Mouse (Mus musculus): ENCODE data around the gene Senp3. TPM values are rescaled to one million over a fixed set of nuclear protein-coding genes. Genes with fewer than 3 reads are reported as not detected.

Gene Senp3
- 128 and 137 TPM in 2 replicates for polyA plus RNA-seq (2012; ENCODE audit: low replicate concordance)

GRCm38 (mm10) chr11:69681314-69682208, at the start of gene Senp3:
Senp3 (minus strand) TSS chr11:69682084.

GRCm38 (mm10) chr11:69695361-69696181, 13.7 kb upstream of the Senp3 start, which contains the start of the genes Tnfsf12 and Tnfsfm13:
Tnfsf12 (minus strand) TSS chr11:69695849.
Tnfsfm13 (minus strand) TSS chr11:69696098.

DNA sequence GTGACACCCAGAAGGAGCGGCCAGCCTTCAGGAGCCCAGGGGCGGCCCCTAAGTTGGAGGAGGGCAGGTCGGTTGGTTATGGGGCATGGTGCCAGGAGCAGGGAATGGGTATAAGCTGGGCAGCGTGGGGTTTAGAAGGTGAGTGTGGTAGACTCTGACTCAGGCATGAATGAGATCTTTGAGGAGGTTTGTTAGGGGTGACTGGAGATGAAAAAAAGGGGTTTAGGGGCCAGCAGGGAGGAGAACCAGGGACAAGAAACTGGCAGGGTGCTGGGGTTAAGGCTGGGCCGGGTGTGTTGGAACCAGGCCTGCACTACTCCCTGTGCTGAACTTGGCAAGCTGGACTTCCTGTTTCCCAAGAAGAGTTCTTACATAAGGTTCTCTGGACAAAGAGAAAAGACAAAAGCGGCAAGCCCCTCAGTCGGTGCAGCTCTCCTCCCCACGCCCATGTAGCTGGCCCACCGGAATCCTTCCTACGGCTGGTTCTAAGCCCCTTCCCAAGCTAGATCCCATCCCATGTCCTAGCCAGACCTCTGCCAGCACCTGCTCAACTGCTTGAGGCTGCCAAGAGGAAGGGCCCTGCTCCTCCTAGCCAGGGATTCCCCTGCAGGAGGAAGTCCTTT, 3.8 kb upstream of the Senp3 start, which contains the start of gene Tnfsf13:
TSS of gene Tnfsf13 (minus strand) at position 259 of the 623 bp plus-strand sequence.

DNA sequence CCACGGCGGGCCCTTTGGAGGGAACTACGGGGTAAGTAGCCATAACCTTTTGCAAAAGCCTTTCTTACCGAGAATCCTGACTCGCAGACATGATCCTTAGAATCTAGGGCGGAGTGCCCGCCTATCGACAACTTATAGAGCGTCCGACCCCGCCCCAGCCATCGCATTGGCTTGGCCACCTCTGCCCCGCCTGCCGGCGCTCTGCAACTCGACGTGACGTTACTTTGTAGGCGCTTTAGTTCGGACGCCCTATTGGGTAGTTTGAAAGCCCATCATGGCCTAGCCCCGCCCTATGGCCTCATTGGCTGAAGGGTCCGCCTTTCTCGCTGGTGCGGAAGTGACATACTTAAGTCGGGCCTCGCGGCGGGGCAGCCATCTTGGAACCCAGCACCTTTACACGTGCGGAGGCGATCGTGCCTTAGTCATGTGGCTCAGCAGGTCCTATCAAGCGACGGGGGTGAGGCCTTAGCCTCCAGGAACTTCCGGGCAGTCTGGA, 9.6 kb downstream of the Senp3 start, which contains the start of gene Eif4a1:
TSS of gene Eif4a1 (minus strand) at position 213 of the 496 bp plus-strand sequence.

GRCm38 (mm10) chr11:69665961-69666664, 15.8 kb downstream of the Senp3 start, which contains the start of gene Cd68:
Cd68 (minus strand) TSS chr11:69666153.

GRCm38 (mm10) chr11:69662213-69662966, 19.5 kb downstream of the Senp3 start, which contains the start of gene Mpdu1:
Mpdu1 (minus strand) TSS chr11:69662642.

GRCm38 (mm10) chr11:69655264-69656064, 26.4 kb downstream of the Senp3 start, which contains the start of gene Sox15:
Sox15 (plus strand) TSS chr11:69655314.

GRCm38 (mm10) chr11:69632284-69633089, 49.4 kb downstream of the Senp3 start, which contains the start of gene Fxr2:
Fxr2 (plus strand) TSS chr11:69632990.

Other genes with a start within 250 kb of the Senp3 start
- 0.02 and 0.19 TPM in 2 replicates for gene Dnah2, start 133.0 kb downstream of the Senp3 start, polyA plus RNA-seq (2012; ENCODE audit: low replicate concordance)
- gene Efnb3, start 121.9 kb downstream of the Senp3 start, polyA plus RNA-seq (2012; ENCODE audit: low replicate concordance) = 1.6 and 2.7 TPM in 2 replicates
- 6.9 and 45.7 TPM in 2 replicates for gene Wrap53, start 101.8 kb downstream of the Senp3 start, polyA plus RNA-seq (2012; ENCODE audit: low replicate concordance)
- gene Trp53, start 101.7 kb downstream of the Senp3 start, polyA plus RNA-seq (2012; ENCODE audit: low replicate concordance) = 119 and 129 TPM in 2 replicates
- 171 and 259 TPM in 2 replicates for gene Atp1b2, start 76.1 kb downstream of the Senp3 start, polyA plus RNA-seq (2012; ENCODE audit: low replicate concordance)
- gene Shbg, start 64.2 kb downstream of the Senp3 start, polyA plus RNA-seq (2012; ENCODE audit: low replicate concordance) = not detected in 2 replicates
- not detected in 2 replicates for gene Sat2, start 60.1 kb downstream of the Senp3 start, polyA plus RNA-seq (2012; ENCODE audit: low replicate concordance)
- 91.8 and 97.5 TPM in 2 replicates for gene Fxr2, start 49.1 kb downstream of the Senp3 start, polyA plus RNA-seq (2012; ENCODE audit: low replicate concordance)
- 0.44 TPM in 1 of 2 replicates, not detected in the other for gene Sox15, start 26.8 kb downstream of the Senp3 start, polyA plus RNA-seq (2012; ENCODE audit: low replicate concordance)
- gene Mpdu1, start 19.4 kb downstream of the Senp3 start, polyA plus RNA-seq (2012; ENCODE audit: low replicate concordance) = 24.1 and 29.9 TPM in 2 replicates
- 26.6 and 82.4 TPM in 2 replicates for gene Cd68, start 15.9 kb downstream of the Senp3 start, polyA plus RNA-seq (2012; ENCODE audit: low replicate concordance)
- gene Eif4a1, start 9.7 kb downstream of the Senp3 start, polyA plus RNA-seq (2012; ENCODE audit: low replicate concordance) = 226 and 408 TPM in 2 replicates
- gene Tnfsf13, start 3.7 kb upstream of the Senp3 start, polyA plus RNA-seq (2012; ENCODE audit: low replicate concordance) = 2.3 and 5.0 TPM in 2 replicates
- 9.0 and 9.7 TPM in 2 replicates for gene Tnfsf12, start 13.8 kb upstream of the Senp3 start, polyA plus RNA-seq (2012; ENCODE audit: low replicate concordance)
- 6.6 and 8.1 TPM in 2 replicates for gene Tnfsfm13, start 14.0 kb upstream of the Senp3 start, polyA plus RNA-seq (2012; ENCODE audit: low replicate concordance)
- gene Polr2a, start 76.6 kb upstream of the Senp3 start, polyA plus RNA-seq (2012; ENCODE audit: low replicate concordance) = 92.9 and 194 TPM in 2 replicates
- not detected in 2 replicates for gene Slc35g3, start 79.9 kb upstream of the Senp3 start, polyA plus RNA-seq (2012; ENCODE audit: low replicate concordance)
- 38.9 and 47.4 TPM in 2 replicates for gene Zbtb4, start 83.8 kb upstream of the Senp3 start, polyA plus RNA-seq (2012; ENCODE audit: low replicate concordance)
- 0.18 and 0.20 TPM in 2 replicates for gene Chrnb1, start 113.9 kb upstream of the Senp3 start, polyA plus RNA-seq (2012; ENCODE audit: low replicate concordance)
- gene Fgf11, start 119.8 kb upstream of the Senp3 start, polyA plus RNA-seq (2012; ENCODE audit: low replicate concordance) = 0.07 and 0.47 TPM in 2 replicates
- gene Tmem102, start 123.5 kb upstream of the Senp3 start, polyA plus RNA-seq (2012; ENCODE audit: low replicate concordance) = not detected in 2 replicates
- gene Gm39566, start 133.2 kb upstream of the Senp3 start, polyA plus RNA-seq (2012; ENCODE audit: low replicate concordance) = 0.07 TPM in 1 of 2 replicates, not detected in the other
- not detected in 2 replicates for gene Spem2, start 136.4 kb upstream of the Senp3 start, polyA plus RNA-seq (2012; ENCODE audit: low replicate concordance)
- gene Spem1, start 140.1 kb upstream of the Senp3 start, polyA plus RNA-seq (2012; ENCODE audit: low replicate concordance) = not detected in 2 replicates
- 3.7 and 5.0 TPM in 2 replicates for gene Nlgn2, start 155.7 kb upstream of the Senp3 start, polyA plus RNA-seq (2012; ENCODE audit: low replicate concordance)
- 531 and 1,176 TPM in 2 replicates for gene Tmem256, start 156.4 kb upstream of the Senp3 start, polyA plus RNA-seq (2012; ENCODE audit: low replicate concordance)
- gene Plscr3, start 164.3 kb upstream of the Senp3 start, polyA plus RNA-seq (2012; ENCODE audit: low replicate concordance) = 64.9 and 78.2 TPM in 2 replicates
- gene Tnk1, start 176.6 kb upstream of the Senp3 start, polyA plus RNA-seq (2012; ENCODE audit: low replicate concordance) = 2.0 and 2.3 TPM in 2 replicates
- not detected in 2 replicates for gene Tmem95, start 195.9 kb upstream of the Senp3 start, polyA plus RNA-seq (2012; ENCODE audit: low replicate concordance)
- 1.4 and 2.2 TPM in 2 replicates for gene Kctd11, start 199.3 kb upstream of the Senp3 start, polyA plus RNA-seq (2012; ENCODE audit: low replicate concordance)
- gene Acap1, start 213.5 kb upstream of the Senp3 start, polyA plus RNA-seq (2012; ENCODE audit: low replicate concordance) = 28.9 and 53.7 TPM in 2 replicates
- 0.18 and 0.33 TPM in 2 replicates for gene 2810408A11Rik, start 218.9 kb upstream of the Senp3 start, polyA plus RNA-seq (2012; ENCODE audit: low replicate concordance)
- 131 and 182 TPM in 2 replicates for gene Neurl4, start 219.0 kb upstream of the Senp3 start, polyA plus RNA-seq (2012; ENCODE audit: low replicate concordance)
- gene Gps2, start 231.8 kb upstream of the Senp3 start, polyA plus RNA-seq (2012; ENCODE audit: low replicate concordance) = 157 and 339 TPM in 2 replicates
- 1,855 and 2,103 TPM in 2 replicates for gene Eif5a, start 239.9 kb upstream of the Senp3 start, polyA plus RNA-seq (2012; ENCODE audit: low replicate concordance)